Mouse (Mus musculus) ZHBTc4 (cell line): ENCODE data around the gene Olfr1191-ps1.
"Not testable (repeated sequence)": the region's sequence is repeated elsewhere in the genome, so short reads cannot be mapped to it uniquely, and the experiment has no call there.

Source experiments
- DNase-seq: peaks from one replicate; pipeline ENCODE4 v3.0.0-alpha.2; 2011; ENCODE audit warnings: low read depth, low spot score

The Olfr1191-ps1 gene

GRCm38 (mm10) chr2:88640242-88640641, at the start of gene Olfr1191-ps1:
Gene Olfr1191-ps1, plus strand, starts transcription at chr2:88640542.
- DNase-seq: not testable (repeated sequence)

- no peak for DNase-seq
Observed at GRCm38 (mm10) chr2:88648209-88648608, 7.9 kb downstream of the Olfr1191-ps1 start, which contains the start of gene Olfr1192-ps1. Gene Olfr1192-ps1, plus strand, starts transcription at chr2:88648509.

GRCm38 (mm10) chr2:88675328-88675727, 35.0 kb downstream of the Olfr1191-ps1 start, which contains the start of gene Olfr1193:
Gene Olfr1193, plus strand, starts transcription at chr2:88675628.
- not testable (repeated sequence) for DNase-seq

- DNase-seq: no peak
Observed at GRCm38 (mm10) chr2:88689087-88689486, 48.7 kb downstream of the Olfr1191-ps1 start, which contains the start of gene Olfr1195. Gene Olfr1195, minus strand, starts transcription at chr2:88689187.
